Mouse (Mus musculus) bone marrow, adult 2 months (tissue): ENCODE results near the gene Ccdc186. TPM values are rescaled to one million over a fixed set of nuclear protein-coding genes. Genes with fewer than 3 reads are reported as not detected.
"Not testable (repeated sequence)": the region's sequence is repeated elsewhere in the genome, so short reads cannot be mapped to it uniquely, and the experiment has no call there.

ENCODE experiments used
- H3K27ac ChIP-seq: fragments of 200-500 bp; 2 replicates; pipeline ENCODE4 v1.5.1; 2012; ENCODE audit warnings: low read depth, mild to moderate bottlenecking, control low read depth, inconsistent platforms, low read length; ENCODE audit not compliant: control insufficient read depth, poor library complexity, insufficient read depth
- H3K4me1 ChIP-seq: fragments of 200-500 bp; 2 replicates; pipeline ENCODE4 v1.6.1; 2011; ENCODE audit warnings: low read length; ENCODE audit not compliant: control insufficient read depth, insufficient read depth
- H3K4me3 ChIP-seq: fragments of 200-500 bp; replicated peaks from 2 replicates; pipeline ENCODE3; 2011; ENCODE audit warnings: mild to moderate bottlenecking, low read depth, low read length, control low read depth; ENCODE audit not compliant: control insufficient read depth
- CTCF ChIP-seq: fragments of 200-500 bp; IDR thresholded peaks from 2 replicates; pipeline ENCODE4 v1.5.1; 2011; ENCODE audit warnings: low read length, control low read depth; ENCODE audit not compliant: control insufficient read depth, insufficient read depth
- POLR2A ChIP-seq: fragments of 200-500 bp; IDR thresholded peaks from 2 replicates; pipeline ENCODE4 v1.6.1; 2011; ENCODE audit warnings: low read depth, mild to moderate bottlenecking, control low read depth, low read length, borderline replicate concordance; ENCODE audit not compliant: control insufficient read depth
- WGBS: fragments of 180-500 bp; shearing (Covaris S2); methylation state at CpG from one replicate; pipeline ENCODE4 v1.1.7; 2018; 5-methylcytosine and 5-hydroxymethylcytosine counted together
- polyA plus RNA-seq: library from polyadenylated mRNA; stranded (reverse); fragments of >200 nt; gene quantifications from 2 replicates; pipeline ENCODE4 v1.2.4, GENCODE M21; 2011; ENCODE audit warnings: low replicate concordance; ENCODE audit not compliant: missing spikeins, insufficient read depth, insufficient read length

Ccdc186 gene
- polyA plus RNA-seq, 1 experiment: 11.6 TPM

GRCm38 (mm10) chr19:56772158-56772557, 49.8 kb downstream of the Ccdc186 start:
- Histone ChIP-seq H3K4me1 (peaks cover 11% of the 10 kb centered on the region), H3K4me3 (no peak overlapping the region), H3K27ac (no peak overlapping the region)
- no peak for TF ChIP-seq POLR2A
- no peak for TF ChIP-seq CTCF
- 36% methylated on average over 7 of the region's 7 CpGs for WGBS

DNA sequence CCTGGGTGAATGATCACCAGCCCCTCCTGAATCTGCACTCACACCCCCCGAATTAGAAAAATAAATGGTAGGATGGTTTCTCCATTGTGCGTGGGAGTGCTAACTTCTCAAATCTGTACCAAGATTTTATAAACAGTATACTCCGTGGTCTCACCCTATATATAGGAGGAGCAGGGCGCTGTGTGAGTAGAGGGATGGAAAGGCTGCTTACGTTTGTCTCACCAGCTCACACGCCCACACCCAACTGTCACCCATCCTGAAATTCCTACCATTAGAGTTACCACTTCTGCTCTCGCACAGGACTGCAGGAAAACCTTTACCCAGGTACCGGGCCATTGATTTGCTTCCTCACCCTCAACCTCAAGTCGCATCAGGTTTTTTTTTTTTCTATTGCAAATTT, 53.0 kb downstream of the Ccdc186 start:
- TF ChIP-seq POLR2A: no peak
- no peak overlapping the region for H3K27ac ChIP-seq
- H3K4me1 ChIP-seq: peaks cover 11% of the 10 kb centered on the region
- H3K4me3 ChIP-seq: no peak overlapping the region
- WGBS: 79% methylated on average over 9 of the region's 9 CpGs

GRCm38 (mm10) chr19:56762686-56763085, 59.3 kb downstream of the Ccdc186 start:
- Histone ChIP-seq H3K4me1 (no peaks in the 10 kb centered on the region), H3K27ac (no peak overlapping the region), H3K4me3 (no peak overlapping the region)
- 89% methylated on average over 4 of the region's 4 CpGs for WGBS
- TF ChIP-seq POLR2A (no peak), CTCF (no peak)

DNA sequence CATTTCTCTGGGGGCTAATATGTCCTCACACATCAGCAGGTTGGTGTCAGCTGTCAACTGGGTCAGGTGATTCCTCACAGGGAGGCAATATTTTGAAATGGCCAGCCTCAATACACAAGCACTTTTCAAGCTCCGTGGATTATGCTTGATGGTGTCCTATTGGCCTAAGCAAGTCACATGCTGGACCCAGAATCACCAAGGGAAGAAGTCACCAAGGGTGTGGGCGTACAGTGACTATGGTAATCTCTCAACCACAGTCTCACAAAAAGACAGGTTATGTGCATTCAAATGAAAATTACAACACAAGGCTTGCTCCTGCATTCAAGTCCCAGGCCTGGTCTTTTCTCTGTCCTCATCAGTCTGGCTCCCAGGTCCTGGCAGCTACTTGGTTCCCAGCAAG, 60.3 kb downstream of the Ccdc186 start:
- no peak overlapping the region for H3K4me3 ChIP-seq
- H3K27ac ChIP-seq: no peak overlapping the region
- 71% methylated on average over 2 of the region's 2 CpGs for WGBS
- TF ChIP-seq CTCF (no peak), POLR2A (no peak)
- no peaks in the 10 kb centered on the region; the same call in 1 of the 2 replicates for H3K4me1 ChIP-seq

DNA sequence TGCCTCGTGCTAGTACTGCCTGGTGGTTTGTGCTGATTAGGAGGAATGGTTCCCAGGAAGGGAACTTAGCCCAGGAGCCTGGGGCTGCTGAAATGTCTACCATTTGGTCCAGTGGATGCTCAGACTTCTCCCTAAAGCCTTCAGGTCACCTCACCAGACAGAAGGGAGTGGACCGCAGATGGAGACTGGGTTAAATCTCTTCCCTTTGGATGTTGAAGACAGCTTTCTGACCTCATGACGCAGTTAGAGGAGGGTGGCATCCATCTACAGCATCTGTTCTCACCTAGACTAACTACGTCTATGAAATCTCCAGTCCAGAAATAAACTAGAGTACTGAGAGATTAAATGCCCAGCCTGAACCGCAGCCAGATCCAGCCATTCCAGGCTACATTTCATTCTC, 60.9 kb downstream of the Ccdc186 start:
- H3K4me1 ChIP-seq: no peaks in the 10 kb centered on the region; the same call in 1 of the 2 replicates
- TF ChIP-seq POLR2A: no peak
- no peak for TF ChIP-seq CTCF
- no peak overlapping the region for H3K4me3 ChIP-seq
- H3K27ac ChIP-seq: no peak overlapping the region
- WGBS: 78% methylated on average over 5 of the region's 5 CpGs

DNA sequence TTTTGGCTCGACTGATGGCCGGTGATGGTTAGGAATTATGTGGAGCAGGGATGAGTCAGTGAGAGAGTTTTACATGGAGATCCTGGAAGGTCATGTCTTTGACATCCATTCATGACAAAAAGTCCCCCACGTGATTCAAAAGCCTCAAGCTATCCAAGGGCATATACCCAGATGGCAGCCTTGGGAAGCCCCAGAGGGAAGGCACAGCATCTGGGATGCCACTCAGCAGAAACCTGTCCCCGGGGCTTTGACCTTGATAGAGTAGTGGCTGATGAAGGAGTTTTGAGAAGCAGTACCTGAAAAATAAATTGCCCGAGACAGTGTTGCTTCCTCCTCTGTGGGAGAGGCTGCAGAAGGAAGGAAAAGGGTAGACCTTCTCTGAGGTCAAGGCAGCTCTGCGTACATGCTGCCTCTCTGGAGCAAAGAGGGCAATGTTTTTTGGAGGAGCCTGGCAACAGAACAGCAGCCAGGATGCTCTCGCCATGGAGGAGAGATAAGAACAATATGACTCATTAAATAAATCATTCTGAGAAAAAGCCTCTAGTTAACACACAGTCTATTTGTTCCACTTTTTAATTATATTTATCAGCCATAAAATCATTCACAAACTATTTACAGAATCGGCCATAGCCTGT, 61.6 kb downstream of the Ccdc186 start:
- TF ChIP-seq CTCF: no peak
- TF ChIP-seq POLR2A: no peak
- H3K4me3 ChIP-seq: no peak overlapping the region
- 64% methylated on average over 8 of the region's 8 CpGs for WGBS
- no peak overlapping the region for H3K27ac ChIP-seq
- H3K4me1 ChIP-seq: peaks cover 1% of the 10 kb centered on the region; the same call in 1 of the 2 replicates

GRCm38 (mm10) chr19:56759740-56760139, 62.2 kb downstream of the Ccdc186 start:
- TF ChIP-seq CTCF (no peak), POLR2A (no peak)
- Histone ChIP-seq H3K27ac (no peak overlapping the region), H3K4me1 (peaks cover 1% of the 10 kb centered on the region; the same call in 1 of the 2 replicates), H3K4me3 (no peak overlapping the region)
- 86% methylated on average over 4 of the region's 4 CpGs for WGBS

DNA sequence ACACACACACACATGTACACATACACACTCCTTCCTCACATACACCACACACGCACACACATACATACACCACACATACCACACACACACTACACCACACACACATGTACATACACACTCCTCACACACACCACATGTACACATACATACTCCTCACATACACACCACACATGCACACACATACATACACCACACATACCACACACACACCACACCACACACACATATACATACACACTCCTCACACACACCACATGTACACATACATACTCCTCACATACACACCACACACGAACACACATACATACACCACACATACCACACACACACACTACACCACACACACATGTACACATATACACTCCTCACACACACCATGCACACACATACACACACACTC, 63.7 kb downstream of the Ccdc186 start:
- 89% methylated on average over 2 of the region's 2 CpGs for WGBS
- TF ChIP-seq POLR2A (no peak), CTCF (no peak)
- no peak overlapping the region for H3K27ac ChIP-seq
- H3K4me3 ChIP-seq: no peak overlapping the region
- peaks cover 1% of the 10 kb centered on the region; the same call in 1 of the 2 replicates for H3K4me1 ChIP-seq

DNA sequence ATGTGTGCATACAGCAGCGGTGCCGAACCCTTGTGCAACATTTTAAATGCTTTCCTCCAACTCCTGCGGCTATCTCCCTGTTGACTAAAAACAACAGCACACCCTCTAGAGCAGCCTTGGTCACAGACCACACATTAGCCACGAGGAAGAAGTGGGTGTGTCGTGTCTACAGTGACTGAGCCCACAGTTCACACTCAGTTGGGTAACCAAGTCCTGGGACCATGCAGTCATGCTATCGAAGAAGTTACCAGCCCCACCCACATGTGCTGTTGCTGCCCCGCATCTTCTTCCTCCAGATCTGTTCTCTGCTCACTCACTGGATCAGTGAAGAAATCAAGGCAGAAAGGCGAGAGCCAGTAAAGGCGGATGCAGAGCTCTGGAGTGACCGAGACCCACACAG, 65.6 kb downstream of the Ccdc186 start:
- WGBS: 61% methylated on average over 10 of the region's 10 CpGs
- Histone ChIP-seq H3K4me1 (peaks cover 1% of the 10 kb centered on the region; the same call in 1 of the 2 replicates), H3K4me3 (no peak overlapping the region), H3K27ac (no peak overlapping the region)
- TF ChIP-seq CTCF: no peak
- TF ChIP-seq POLR2A: no peak

GRCm38 (mm10) chr19:56754456-56754855, 67.5 kb downstream of the Ccdc186 start:
- H3K4me3 ChIP-seq, H3K4me1 ChIP-seq, H3K27ac ChIP-seq: not testable (repeated sequence)
- WGBS: 85% methylated on average over 2 of the region's 2 CpGs
